Mouse (Mus musculus): ENCODE results near the gene Gart.

GRCm38 (mm10) chr16:91593262-91593661 lies 53.5 kb downstream of the Gart start:
- no peak for TF ChIP-seq POLR2A (IDR thresholded peaks at IDR 0.05; ENCODE audit: extremely low read depth, insufficient read depth, low read length)
- TF ChIP-seq CTCF (IDR thresholded peaks at IDR 0.05; ENCODE audit: extremely low read depth, insufficient read depth, low read length): no peak
